Comparison of ENCODE assay signal across 25 mouse cellular contexts in genomic region chr1:151039189-151039588, GRCm38 (mm10). TPM values are rescaled to one million over a fixed set of nuclear protein-coding genes. Genes with fewer than 3 reads are reported as not detected.
"Had no signal": no experiment of that assay in that cellular context is flagged by ENCODE, and none has a peak within 500 bp of the region (broad histone marks: within the 10 kb centered on the region; RNA-seq: fewer than 3 reads in every experiment).

No protein-coding gene starts in this region.

- H3K9ac ChIP-seq: heart, embryonic 12.5 days; hindbrain, embryonic 12.5 days; hindbrain, embryonic 14.5 days; intestine, embryonic 15.5 days; limb, embryonic 12.5 days; liver, embryonic 13.5 days; liver, embryonic 15.5 days had no signal

- H3K27me3 ChIP-seq: heart, embryonic 12.5 days; hindbrain, embryonic 12.5 days; intestine, embryonic 15.5 days; limb, embryonic 12.5 days; liver, embryonic 13.5 days; liver, embryonic 15.5 days had no signal

- H3K4me3 ChIP-seq: heart, embryonic 10.5 days; heart, embryonic 12.5 days; hindbrain, embryonic 10.5 days; hindbrain, embryonic 12.5 days; intestine, embryonic 15.5 days; layer of hippocampus, adult 2 months; left cerebral cortex, adult 2 months; limb, embryonic 10.5 days; limb, embryonic 12.5 days; liver, embryonic 13.5 days; liver, embryonic 15.5 days had no signal

- H3K27ac ChIP-seq: heart, embryonic 10.5 days; hindbrain, embryonic 10.5 days; hindbrain, embryonic 12.5 days; hindbrain, embryonic 14.5 days; intestine, embryonic 15.5 days; layer of hippocampus, adult 2 months; left cerebral cortex, adult 2 months; limb, embryonic 10.5 days; limb, embryonic 12.5 days; liver, embryonic 13.5 days; liver, embryonic 15.5 days had no signal

- DNase-seq: gastrocnemius, postnatal 14 days; heart, adult 18-20 months; heart, postnatal 10 days; heart, postnatal 4 days; kidney, adult 18-20 months; kidney, adult 8-10 months; kidney, postnatal 10 days; kidney, postnatal 25 days; kidney, postnatal 4 days; liver, embryonic 13.5 days had no signal

- H3K4me1 ChIP-seq: hindbrain, embryonic 12.5 days; intestine, embryonic 15.5 days; limb, embryonic 12.5 days had no signal

- ATAC-seq: hindbrain, embryonic 16.5 days; inflammation-experienced regulatory T-cells, adult 6 months; intestine, embryonic 15.5 days; intestine, postnatal 0 days had no signal

- H3K4me2 ChIP-seq: heart, embryonic 12.5 days; hindbrain, embryonic 12.5 days; hindbrain, embryonic 14.5 days; intestine, embryonic 15.5 days; limb, embryonic 12.5 days; liver, embryonic 13.5 days; liver, embryonic 15.5 days had no signal

- H3K9me3 ChIP-seq: heart, embryonic 10.5 days; heart, embryonic 12.5 days; hindbrain, embryonic 10.5 days; hindbrain, embryonic 12.5 days; intestine, embryonic 15.5 days; limb, embryonic 10.5 days; limb, embryonic 12.5 days; liver, embryonic 13.5 days; liver, embryonic 15.5 days had no signal

- H3K36me3 ChIP-seq: heart, embryonic 10.5 days; heart, embryonic 12.5 days; hindbrain, embryonic 10.5 days; hindbrain, embryonic 12.5 days; intestine, embryonic 15.5 days; limb, embryonic 10.5 days; limb, embryonic 12.5 days; liver, embryonic 13.5 days; liver, embryonic 15.5 days had no signal

RNA-seq across cellular contexts. Expression of gene Hmcn1, which starts 46.0 kb away (rescaled TPM):
- total RNA-seq: granulocyte monocyte progenitor cell, adult 5-6 weeks had no signal
